Mouse (Mus musculus): Measurements from ENCODE around the gene Vmn1r198. TPM values are rescaled to one million over a fixed set of nuclear protein-coding genes. Genes with fewer than 3 reads are reported as not detected.
"Not testable (repeated sequence)": the region's sequence is repeated elsewhere in the genome, so short reads cannot be mapped to it uniquely, and the experiment has no call there.

Gene Vmn1r198
- total RNA-seq (2014; fragmentation: Nextera tagmentation) (not detected in 2 replicates), total RNA-seq (2017) (0.06 and 0.11 TPM in 2 replicates), polyA plus RNA-seq (2012) (not detected in 2 replicates)

DNA sequence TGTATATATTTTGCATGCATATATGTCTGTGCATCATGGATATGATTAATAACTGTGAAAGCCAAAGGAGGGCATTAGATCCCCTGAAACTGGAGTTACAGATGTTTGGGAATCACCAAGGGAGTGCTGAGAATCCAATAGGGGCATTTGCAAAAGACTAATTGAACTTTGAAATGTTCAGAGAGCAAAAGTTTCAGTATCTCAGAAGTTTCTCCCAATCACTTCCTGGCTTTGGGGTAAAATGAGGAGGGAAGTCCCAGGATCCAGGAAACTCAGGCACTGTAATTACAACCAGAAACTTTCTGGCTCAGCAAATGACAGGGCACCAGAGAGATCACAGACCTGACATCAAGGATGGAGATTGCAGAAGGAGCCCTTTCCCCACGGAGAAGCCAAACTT, at the start of gene Vmn1r198:
Gene Vmn1r198, plus strand, starts transcription at position 301 of the 400 bp plus-strand sequence.
- TF ChIP-seq CTCF (IDR thresholded peaks at IDR 0.05; ENCODE audit: low read depth, low read length): no peak
- no peak for TF ChIP-seq GATA2 (IDR thresholded peaks at IDR 0.05; ENCODE audit: borderline replicate concordance, low read depth, low read length)
- no peak for TF ChIP-seq POLR2AphosphoS5 (IDR thresholded peaks at IDR 0.05; ENCODE audit: insufficient replicate concordance, low read depth, low read length)
- TF ChIP-seq TAL1 (conservative IDR thresholded peaks at IDR 0.05; ENCODE audit: low read depth, low read length): no peak
- no peak for TF ChIP-seq GATA1 (IDR thresholded peaks at IDR 0.05; ENCODE audit: borderline replicate concordance, low read length)
- no peaks in the 10 kb centered on the region for H3K9me3 ChIP-seq (replicated peaks)
- no peak for DNase-seq (ENCODE audit: low spot score)
- H3K36me3 ChIP-seq (replicated peaks): no peaks in the 10 kb centered on the region
- no peaks in the 10 kb centered on the region for H3K4me1 ChIP-seq (ENCODE audit: insufficient read depth, low read depth, low read length)
- ATAC-seq (ENCODE audit: extremely low read depth, insufficient number of reproducible peaks, low FRiP score, poor library complexity, severe bottlenecking): no peak
- H3K4me3 ChIP-seq (ENCODE audit: low read depth, low read length): no peak within 1 kb of the TSS
- H3K27me3 ChIP-seq (ENCODE audit: insufficient read depth, low read length): no peaks in the 10 kb centered on the region

DNA sequence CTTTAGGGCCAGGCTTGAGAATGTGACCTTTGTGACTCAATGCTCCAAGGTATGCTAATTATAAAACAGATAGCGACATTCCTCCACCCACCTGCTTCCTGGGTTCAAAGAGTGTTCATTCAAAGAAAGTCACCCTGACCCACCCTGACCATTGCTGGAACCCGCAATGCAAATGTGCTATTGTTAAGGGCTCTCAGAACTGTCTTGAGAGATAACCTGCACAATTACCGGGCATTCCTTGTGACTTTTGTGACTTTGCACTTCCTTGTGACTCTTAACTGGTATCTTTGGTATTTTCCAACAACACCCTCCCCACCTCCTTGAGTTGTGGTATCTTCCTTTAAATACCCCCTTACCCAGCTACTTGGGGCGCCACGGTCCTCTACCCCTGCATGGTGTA, 42.1 kb upstream of the Vmn1r198 start:
- H3K4me3 ChIP-seq (ENCODE audit: low read depth, low read length); H3K9me3 ChIP-seq (replicated peaks); DNase-seq (ENCODE audit: low spot score); H3K27me3 ChIP-seq (ENCODE audit: insufficient read depth, low read length); H3K4me1 ChIP-seq (ENCODE audit: insufficient read depth, low read depth, low read length); H3K36me3 ChIP-seq (replicated peaks); ATAC-seq (ENCODE audit: extremely low read depth, insufficient number of reproducible peaks, low FRiP score, poor library complexity, severe bottlenecking): not testable (repeated sequence)

DNA sequence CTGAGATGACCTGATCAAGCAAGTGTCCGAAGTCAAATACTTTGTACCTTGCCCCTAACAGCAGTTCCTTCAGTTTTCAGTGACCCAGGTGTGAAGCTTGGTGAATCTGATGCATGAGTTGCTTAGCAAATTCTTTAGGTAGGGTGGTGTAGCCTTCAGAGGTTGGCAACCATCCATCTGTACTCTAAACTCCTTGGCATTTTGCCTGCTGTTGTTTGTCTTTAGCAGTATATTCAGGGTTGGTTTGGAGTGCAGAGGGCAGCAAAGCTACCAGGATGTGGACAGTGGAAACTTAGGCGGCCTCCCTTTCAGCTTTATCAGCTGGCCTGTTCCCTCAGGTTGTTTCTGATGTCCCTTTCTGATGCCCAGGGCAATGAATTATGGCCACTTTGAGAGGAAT, 34.8 kb upstream of the Vmn1r198 start:
- DNase-seq (ENCODE audit: low spot score) (no peak), ATAC-seq (ENCODE audit: extremely low read depth, insufficient number of reproducible peaks, low FRiP score, poor library complexity, severe bottlenecking) (no peak)
- Histone ChIP-seq H3K4me1 (ENCODE audit: insufficient read depth, low read depth, low read length) (no peaks in the 10 kb centered on the region), H3K4me3 (ENCODE audit: low read depth, low read length) (no peak overlapping the region), H3K27me3 (ENCODE audit: insufficient read depth, low read length) (no peaks in the 10 kb centered on the region), H3K9me3 (replicated peaks) (no peaks in the 10 kb centered on the region), H3K36me3 (replicated peaks) (no peaks in the 10 kb centered on the region)
- TF ChIP-seq CTCF (IDR thresholded peaks at IDR 0.05; ENCODE audit: low read depth, low read length) (no peak), GATA2 (IDR thresholded peaks at IDR 0.05; ENCODE audit: borderline replicate concordance, low read depth, low read length) (no peak), POLR2AphosphoS5 (IDR thresholded peaks at IDR 0.05; ENCODE audit: insufficient replicate concordance, low read depth, low read length) (no peak), GATA1 (IDR thresholded peaks at IDR 0.05; ENCODE audit: borderline replicate concordance, low read length) (no peak), TAL1 (conservative IDR thresholded peaks at IDR 0.05; ENCODE audit: low read depth, low read length) (no peak)

- DNase-seq (ENCODE audit: low spot score) (no peak), ATAC-seq (ENCODE audit: extremely low read depth, insufficient number of reproducible peaks, low FRiP score, poor library complexity, severe bottlenecking) (no peak)
- no peaks in the 10 kb centered on the region for H3K36me3 ChIP-seq (replicated peaks)
- no peaks in the 10 kb centered on the region for H3K27me3 ChIP-seq (ENCODE audit: insufficient read depth, low read length)
- H3K9me3 ChIP-seq (replicated peaks): no peaks in the 10 kb centered on the region
- TF ChIP-seq POLR2AphosphoS5 (IDR thresholded peaks at IDR 0.05; ENCODE audit: insufficient replicate concordance, low read depth, low read length) (no peak), CTCF (IDR thresholded peaks at IDR 0.05; ENCODE audit: low read depth, low read length) (no peak), GATA1 (IDR thresholded peaks at IDR 0.05; ENCODE audit: borderline replicate concordance, low read length) (no peak), TAL1 (conservative IDR thresholded peaks at IDR 0.05; ENCODE audit: low read depth, low read length) (no peak), GATA2 (IDR thresholded peaks at IDR 0.05; ENCODE audit: borderline replicate concordance, low read depth, low read length) (no peak)
- H3K4me1 ChIP-seq (ENCODE audit: insufficient read depth, low read depth, low read length): no peaks in the 10 kb centered on the region
- H3K4me3 ChIP-seq (ENCODE audit: low read depth, low read length): no peak overlapping the region
Observed at GRCm38 (mm10) chr13:22317366-22317765, 32.8 kb upstream of the Vmn1r198 start.

- H3K4me3 ChIP-seq (ENCODE audit: low read depth, low read length): no peak overlapping the region
- no peaks in the 10 kb centered on the region for H3K4me1 ChIP-seq (ENCODE audit: insufficient read depth, low read depth, low read length)
- DNase-seq (ENCODE audit: low spot score) (no peak), ATAC-seq (ENCODE audit: extremely low read depth, insufficient number of reproducible peaks, low FRiP score, poor library complexity, severe bottlenecking) (no peak)
- no peaks in the 10 kb centered on the region for H3K9me3 ChIP-seq (replicated peaks)
- TF ChIP-seq POLR2AphosphoS5 (IDR thresholded peaks at IDR 0.05; ENCODE audit: insufficient replicate concordance, low read depth, low read length) (no peak), TAL1 (conservative IDR thresholded peaks at IDR 0.05; ENCODE audit: low read depth, low read length) (no peak), GATA2 (IDR thresholded peaks at IDR 0.05; ENCODE audit: borderline replicate concordance, low read depth, low read length) (no peak), CTCF (IDR thresholded peaks at IDR 0.05; ENCODE audit: low read depth, low read length) (no peak), GATA1 (IDR thresholded peaks at IDR 0.05; ENCODE audit: borderline replicate concordance, low read length) (no peak)
- no peaks in the 10 kb centered on the region for H3K36me3 ChIP-seq (replicated peaks)
- no peaks in the 10 kb centered on the region for H3K27me3 ChIP-seq (ENCODE audit: insufficient read depth, low read length)
Observed at GRCm38 (mm10) chr13:22320091-22320490, 30.1 kb upstream of the Vmn1r198 start.

- TF ChIP-seq CTCF (IDR thresholded peaks at IDR 0.05; ENCODE audit: low read depth, low read length): no peak
- no peak for TF ChIP-seq TAL1 (conservative IDR thresholded peaks at IDR 0.05; ENCODE audit: low read depth, low read length)
- TF ChIP-seq GATA2 (IDR thresholded peaks at IDR 0.05; ENCODE audit: borderline replicate concordance, low read depth, low read length): no peak
- TF ChIP-seq GATA1 (IDR thresholded peaks at IDR 0.05; ENCODE audit: borderline replicate concordance, low read length): no peak
- TF ChIP-seq POLR2AphosphoS5 (IDR thresholded peaks at IDR 0.05; ENCODE audit: insufficient replicate concordance, low read depth, low read length): no peak
- Histone ChIP-seq H3K4me1 (ENCODE audit: insufficient read depth, low read depth, low read length) (no peaks in the 10 kb centered on the region), H3K27me3 (ENCODE audit: insufficient read depth, low read length) (no peaks in the 10 kb centered on the region), H3K4me3 (ENCODE audit: low read depth, low read length) (no peak within 1 kb of the TSS), H3K36me3 (replicated peaks) (no peaks in the 10 kb centered on the region), H3K9me3 (replicated peaks) (no peaks in the 10 kb centered on the region)
- no peak for DNase-seq (ENCODE audit: low spot score)
- no peak for ATAC-seq (ENCODE audit: extremely low read depth, insufficient number of reproducible peaks, low FRiP score, poor library complexity, severe bottlenecking)
Observed at GRCm38 (mm10) chr13:22324289-22324688, 25.9 kb upstream of the Vmn1r198 start, which contains the start of gene Vmn1r197. Gene Vmn1r197, plus strand, starts transcription at chr13:22324589.

DNA sequence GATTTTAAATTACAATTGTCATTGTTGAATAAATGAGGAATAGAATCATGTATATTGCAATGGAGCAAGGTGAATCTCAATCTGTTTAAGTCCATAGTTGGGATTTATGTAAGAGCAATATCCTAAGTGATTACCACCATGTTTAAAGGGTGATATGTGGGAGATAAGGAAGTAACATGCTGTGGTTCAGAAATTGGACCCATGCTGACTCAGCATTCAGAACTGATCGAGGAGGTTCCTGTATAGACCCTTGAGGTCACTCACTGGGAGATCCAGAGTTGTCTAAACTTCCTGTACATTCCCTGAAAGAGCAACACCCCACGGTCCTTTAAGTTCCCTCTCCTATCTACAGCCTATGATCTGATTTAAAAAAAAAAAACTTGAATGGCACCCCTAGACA, 16.9 kb upstream of the Vmn1r198 start:
- no peaks in the 10 kb centered on the region for H3K4me1 ChIP-seq (ENCODE audit: insufficient read depth, low read depth, low read length)
- TF ChIP-seq GATA1 (IDR thresholded peaks at IDR 0.05; ENCODE audit: borderline replicate concordance, low read length): no peak
- TF ChIP-seq TAL1 (conservative IDR thresholded peaks at IDR 0.05; ENCODE audit: low read depth, low read length): no peak
- no peak for TF ChIP-seq CTCF (IDR thresholded peaks at IDR 0.05; ENCODE audit: low read depth, low read length)
- no peak for TF ChIP-seq POLR2AphosphoS5 (IDR thresholded peaks at IDR 0.05; ENCODE audit: insufficient replicate concordance, low read depth, low read length)
- no peak for TF ChIP-seq GATA2 (IDR thresholded peaks at IDR 0.05; ENCODE audit: borderline replicate concordance, low read depth, low read length)
- H3K9me3 ChIP-seq (replicated peaks): no peaks in the 10 kb centered on the region
- H3K4me3 ChIP-seq (ENCODE audit: low read depth, low read length): no peak overlapping the region
- H3K36me3 ChIP-seq (replicated peaks): no peaks in the 10 kb centered on the region
- no peak for ATAC-seq (ENCODE audit: extremely low read depth, insufficient number of reproducible peaks, low FRiP score, poor library complexity, severe bottlenecking)
- no peak for DNase-seq (ENCODE audit: low spot score)
- H3K27me3 ChIP-seq (ENCODE audit: insufficient read depth, low read length): no peaks in the 10 kb centered on the region
